Mouse (Mus musculus): ENCODE data around the gene Ptpra.
"Not testable (repeated sequence)": the region's sequence is repeated elsewhere in the genome, so short reads cannot be mapped to it uniquely, and the experiment has no call there.

Ptpra gene

DNA sequence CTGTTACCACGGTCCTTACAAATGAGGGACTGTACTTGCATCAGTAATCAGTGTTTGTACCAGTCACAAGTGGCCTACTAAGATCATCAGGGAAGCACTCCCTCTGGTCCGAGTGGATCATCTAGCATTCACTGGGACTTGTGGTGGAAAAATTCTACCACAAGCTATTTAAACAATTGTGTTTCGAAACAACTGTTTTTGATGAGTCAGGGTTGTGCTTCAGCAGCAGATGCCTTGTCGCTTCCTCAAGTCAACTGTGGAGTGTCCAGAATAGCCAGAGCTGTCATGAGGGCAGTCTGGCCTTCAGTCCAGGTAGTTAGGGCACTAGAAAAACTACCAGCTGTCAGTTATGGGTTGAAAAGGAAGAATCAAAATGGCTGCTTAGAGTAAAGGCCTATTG lies 38.5 kb downstream of the Ptpra start:
- no peak for DNase-seq (ENCODE audit: low spot score in 2 of 2)

DNA sequence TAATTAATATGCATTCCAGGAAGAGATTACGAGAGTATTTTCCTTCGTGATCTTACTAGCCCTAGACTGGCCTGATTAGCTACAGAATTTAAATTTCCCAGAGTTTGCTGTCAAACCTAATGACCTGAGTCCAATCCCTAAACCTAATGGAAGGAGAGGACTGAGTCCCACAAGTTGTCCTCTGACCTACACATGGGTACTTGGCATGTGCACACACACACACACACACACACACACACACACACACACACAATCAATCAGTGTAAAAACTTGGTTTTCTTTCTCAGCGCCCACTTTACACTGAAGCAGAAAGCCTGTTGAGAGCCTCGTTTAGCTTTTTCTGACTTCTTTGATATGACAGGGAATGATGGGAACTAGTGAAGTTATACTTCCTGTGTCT lies 41.1 kb downstream of the Ptpra start:
- DNase-seq (ENCODE audit: low spot score in 2 of 2): no peak

GRCm38 (mm10) chr2:130491587-130491986 lies 41.5 kb downstream of the Ptpra start:
- DNase-seq (ENCODE audit: low spot score in 2 of 2): peak; percentile 81 to 86

DNA sequence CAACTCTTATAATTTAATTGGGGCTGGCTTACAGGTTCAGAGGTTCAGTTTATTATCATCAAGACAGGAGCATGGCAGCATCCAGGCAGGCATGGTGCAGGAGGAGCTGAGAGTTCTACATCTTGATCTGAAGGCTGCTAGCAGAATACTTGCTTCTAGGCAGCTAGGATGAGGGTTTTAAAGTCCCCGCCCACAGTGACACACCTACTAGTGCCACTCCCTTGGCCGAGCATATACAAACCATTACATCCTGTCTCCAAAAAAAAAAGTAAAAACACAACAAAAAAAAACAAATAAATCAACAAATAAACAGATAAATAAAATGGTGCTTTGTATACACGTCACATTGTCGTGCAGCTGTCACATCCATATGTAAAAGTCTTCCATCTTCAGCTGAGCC lies 45.0 kb downstream of the Ptpra start:
- not testable (repeated sequence) for DNase-seq (ENCODE audit: low spot score in 2 of 2)

- DNase-seq (ENCODE audit: low spot score in 2 of 2): peak; percentile 68 to 78
Measured at GRCm38 (mm10) chr2:130496037-130496436, 46.0 kb downstream of the Ptpra start.

DNA sequence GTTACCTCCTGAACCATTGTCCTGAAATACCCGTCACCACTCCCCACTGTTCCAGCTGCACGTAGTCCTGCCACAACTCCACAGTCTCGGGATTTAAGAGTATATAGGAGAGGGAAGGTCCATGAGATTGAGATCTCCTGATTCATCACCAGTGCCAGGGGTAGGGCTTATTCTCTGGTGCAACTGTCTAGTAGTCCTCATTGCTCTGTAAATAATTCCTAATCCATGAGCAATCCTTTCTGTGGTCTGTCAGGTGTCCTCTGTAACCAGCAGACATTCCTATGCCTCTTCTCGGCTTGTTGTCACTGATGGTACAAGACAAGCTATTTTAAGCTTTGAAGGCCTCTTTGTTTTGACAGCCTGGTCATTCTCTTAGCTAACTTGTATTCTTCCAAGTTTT lies 46.9 kb downstream of the Ptpra start:
- DNase-seq (ENCODE audit: low spot score in 2 of 2): no peak

GRCm38 (mm10) chr2:130499546-130499945 lies 49.5 kb downstream of the Ptpra start:
- DNase-seq (ENCODE audit: low spot score in 2 of 2): no peak

DNA sequence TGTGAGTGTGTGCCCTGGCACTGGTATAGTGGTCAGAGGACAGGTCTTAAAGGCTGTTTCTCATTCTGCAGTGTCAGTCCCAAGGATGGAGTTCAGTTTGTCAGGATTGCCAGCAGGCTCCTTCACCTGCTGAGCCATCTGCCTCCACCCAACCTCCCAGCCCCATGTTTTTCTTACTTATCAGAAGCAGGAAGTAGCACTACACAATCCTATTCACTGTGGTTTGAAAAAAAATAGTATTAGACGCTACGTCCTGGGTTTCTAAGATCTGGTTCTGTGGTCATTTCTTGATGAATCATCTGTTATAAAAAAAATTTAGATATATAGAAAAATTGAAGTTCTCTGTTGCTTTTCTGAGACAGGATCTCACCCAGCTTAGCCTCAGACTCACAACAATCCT lies 51.5 kb downstream of the Ptpra start:
- DNase-seq (ENCODE audit: low spot score in 2 of 2): no peak

DNA sequence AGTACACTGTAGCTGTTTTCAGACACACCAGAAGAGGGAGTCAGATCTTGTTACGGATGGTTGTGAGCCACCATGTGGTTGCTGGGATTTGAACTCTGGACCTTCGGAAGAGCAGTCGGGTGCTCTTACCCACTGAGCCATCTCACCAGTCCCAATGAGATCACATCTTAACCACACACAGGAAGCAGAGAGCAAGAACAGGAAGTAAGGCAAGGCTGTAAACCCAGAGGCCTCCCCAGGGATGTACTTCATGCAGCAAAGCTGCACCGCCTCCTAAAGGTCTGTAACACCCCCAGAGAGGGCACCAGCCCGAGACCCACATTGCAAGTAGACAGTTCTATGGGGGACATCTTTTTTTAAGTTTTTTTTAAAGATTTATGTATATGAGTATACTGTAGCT lies 61.5 kb downstream of the Ptpra start:
- not testable (repeated sequence) for DNase-seq (ENCODE audit: low spot score in 2 of 2)

GRCm38 (mm10) chr2:130513907-130514306 lies 63.8 kb downstream of the Ptpra start:
- DNase-seq (ENCODE audit: low spot score in 2 of 2): no peak

DNA sequence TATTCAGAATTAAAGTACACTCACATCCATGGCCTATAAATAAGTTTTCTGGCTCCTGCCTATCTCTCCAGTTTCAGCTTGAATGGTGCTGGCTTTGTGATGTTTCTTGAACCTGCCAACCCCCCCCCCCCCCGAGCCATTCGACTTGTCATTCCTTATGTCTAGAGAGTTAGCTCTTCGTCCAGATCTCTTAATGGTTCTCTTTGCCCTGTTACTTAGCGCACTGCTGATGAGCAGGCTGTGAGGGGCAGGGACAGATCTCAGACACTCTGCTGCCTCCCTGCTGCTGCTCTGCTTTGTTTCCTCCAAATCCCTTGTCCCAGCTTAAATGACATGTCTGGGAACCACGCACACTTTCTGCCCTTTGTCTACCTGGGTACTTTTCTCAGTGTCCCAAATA lies 65.7 kb downstream of the Ptpra start:
- no peak for DNase-seq (ENCODE audit: low spot score in 2 of 2)

- no peak for DNase-seq (ENCODE audit: low spot score in 2 of 2)
Measured at GRCm38 (mm10) chr2:130521927-130522326, 71.8 kb downstream of the Ptpra start.

GRCm38 (mm10) chr2:130525480-130525879 lies 75.4 kb downstream of the Ptpra start:
- not testable (repeated sequence) for DNase-seq (ENCODE audit: low spot score in 2 of 2)

- peak; percentile 36 to 39 for DNase-seq (ENCODE audit: low spot score in 2 of 2)
Measured at GRCm38 (mm10) chr2:130528457-130528856, 78.4 kb downstream of the Ptpra start.

DNA sequence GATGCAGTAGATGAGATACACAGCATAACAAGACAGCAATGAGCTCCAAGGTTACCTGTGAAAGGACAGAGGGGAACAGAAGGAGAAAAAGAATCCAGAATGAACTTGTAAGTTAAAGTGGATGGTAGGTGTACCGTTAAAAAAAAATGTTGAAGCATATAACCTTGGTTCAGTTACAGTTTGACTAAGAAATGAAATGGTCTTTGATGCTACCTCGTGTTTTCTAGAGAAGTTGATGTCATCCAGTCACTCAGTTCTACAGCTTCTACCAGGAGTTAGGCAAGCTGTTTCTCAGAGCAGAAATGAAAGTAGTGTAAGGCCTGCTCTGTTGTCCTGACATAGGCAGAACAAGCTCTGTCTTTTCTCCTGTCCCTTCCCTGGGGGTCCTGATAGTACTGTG lies 79.2 kb downstream of the Ptpra start:
- DNase-seq (ENCODE audit: low spot score in 2 of 2): no peak

GRCm38 (mm10) chr2:130529925-130530324 lies 79.8 kb downstream of the Ptpra start:
- DNase-seq (ENCODE audit: low spot score in 2 of 2): no peak

GRCm38 (mm10) chr2:130532201-130532600 lies 82.1 kb downstream of the Ptpra start:
- no peak for DNase-seq (ENCODE audit: low spot score in 2 of 2)

GRCm38 (mm10) chr2:130535017-130535416 lies 84.9 kb downstream of the Ptpra start:
- DNase-seq (ENCODE audit: low spot score in 2 of 2): no peak

DNA sequence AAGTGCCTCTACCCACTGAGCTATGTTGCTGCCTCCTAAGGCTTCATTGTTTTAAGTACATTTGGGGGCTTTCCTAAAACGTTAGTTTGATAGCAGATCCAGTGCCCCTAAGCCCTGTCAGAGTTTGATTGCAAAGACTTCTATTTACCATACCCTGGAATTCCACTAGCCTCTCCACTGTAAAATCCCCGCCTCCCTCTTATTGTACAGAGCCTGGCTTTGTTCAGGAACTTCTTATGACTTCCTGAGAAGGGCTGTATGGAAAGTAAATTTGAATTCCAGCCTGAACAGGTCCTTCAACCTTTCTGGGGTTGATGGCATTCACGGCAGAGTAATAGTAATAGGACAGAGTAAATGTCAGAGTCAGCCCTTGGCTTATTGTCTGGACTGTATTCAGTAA lies 86.8 kb downstream of the Ptpra start:
- no peak for DNase-seq (ENCODE audit: low spot score in 2 of 2)

DNA sequence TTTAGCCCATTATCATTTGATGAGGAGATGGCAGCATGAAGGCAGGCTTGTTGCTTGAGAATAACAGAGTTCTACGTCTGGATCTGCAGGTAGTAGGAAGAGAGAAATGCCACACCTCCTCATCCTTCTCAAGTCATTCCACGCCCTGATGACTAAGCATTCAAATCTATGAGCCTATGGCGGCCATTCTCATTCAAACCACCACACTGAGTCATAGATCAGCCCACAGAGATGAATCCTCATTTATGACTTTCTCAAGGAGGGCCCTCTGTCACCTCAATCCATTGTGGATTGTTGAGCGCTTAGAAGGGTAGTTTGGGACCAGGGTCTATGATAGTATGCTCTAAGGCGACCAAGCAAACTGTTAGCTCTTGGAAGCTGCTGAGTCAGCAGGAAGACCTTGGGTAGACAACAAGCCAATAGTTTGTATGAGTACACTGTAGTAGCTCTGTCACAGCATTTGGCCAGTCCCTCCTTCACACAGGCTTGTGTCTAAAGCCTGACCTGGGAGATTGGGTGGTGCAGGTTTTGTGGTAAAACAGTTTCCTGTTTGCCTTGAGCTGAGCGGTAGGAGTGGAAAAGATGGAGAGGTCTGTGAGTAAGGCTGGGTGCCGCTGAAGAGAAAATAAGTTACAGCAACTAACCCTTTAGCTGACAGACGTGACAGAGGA lies 88.9 kb downstream of the Ptpra start:
- no peak for DNase-seq (ENCODE audit: low spot score in 2 of 2)

- DNase-seq (ENCODE audit: low spot score in 2 of 2): no peak
Measured at GRCm38 (mm10) chr2:130540266-130540665, 90.2 kb downstream of the Ptpra start.

- DNase-seq (ENCODE audit: low spot score in 2 of 2): no peak
Measured at GRCm38 (mm10) chr2:130546957-130547356, 96.9 kb downstream of the Ptpra start.

DNA sequence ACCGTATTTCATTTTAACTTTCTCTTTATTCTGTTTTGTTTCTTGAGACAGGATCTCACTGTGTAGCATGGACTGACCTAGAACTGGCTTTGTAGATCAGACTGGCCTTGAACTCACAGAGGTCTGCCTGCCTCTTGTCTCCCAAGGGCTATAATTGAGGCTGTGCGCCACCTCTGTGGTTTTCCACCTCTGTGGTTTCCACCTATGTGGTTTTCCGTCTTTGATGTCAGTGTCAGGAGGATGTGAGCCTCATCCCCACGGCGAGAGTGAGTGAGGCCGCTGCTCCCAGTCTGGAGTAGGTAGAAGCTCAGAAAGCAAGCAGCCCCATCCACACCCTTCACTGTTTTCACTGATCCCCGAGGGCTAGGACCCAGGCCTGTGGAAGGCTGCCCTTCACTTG lies 104.8 kb downstream of the Ptpra start:
- DNase-seq (ENCODE audit: low spot score in 2 of 2): no peak

DNA sequence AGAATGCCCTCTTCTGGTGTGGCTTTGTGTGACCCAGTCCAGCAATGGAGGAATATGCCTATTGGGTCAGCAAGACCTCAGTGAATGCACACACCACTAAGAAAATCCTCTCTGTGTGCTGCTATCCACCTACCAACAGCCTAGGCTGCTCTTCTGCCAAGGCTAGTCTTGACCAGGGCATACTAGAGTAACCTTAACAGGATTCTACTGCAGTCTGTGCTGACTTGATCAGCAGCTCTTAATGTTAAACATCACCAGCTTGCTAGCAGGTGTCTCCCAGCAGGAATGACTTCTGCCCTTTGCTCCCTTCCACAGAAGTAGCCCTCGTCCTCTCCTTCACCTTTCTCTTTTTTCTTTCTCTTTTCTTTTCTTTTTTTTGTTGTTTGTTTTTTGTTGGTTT lies 106.2 kb downstream of the Ptpra start:
- no peak for DNase-seq (ENCODE audit: low spot score in 2 of 2)
